Mouse (Mus musculus) heart, postnatal 0 days (tissue): ENCODE results near the gene BC048562.

ENCODE experiments used
- CTCF ChIP-seq: IDR thresholded peaks from 2 replicates; pipeline ENCODE4 v1.5.1; 2016; ENCODE audit warnings: antibody characterized with exemption, control low read depth, low read depth
- EP300 ChIP-seq: IDR thresholded peaks from 2 replicates; pipeline ENCODE4 v1.6.1; 2016; ENCODE audit warnings: antibody characterized with exemption, low read depth

DNA sequence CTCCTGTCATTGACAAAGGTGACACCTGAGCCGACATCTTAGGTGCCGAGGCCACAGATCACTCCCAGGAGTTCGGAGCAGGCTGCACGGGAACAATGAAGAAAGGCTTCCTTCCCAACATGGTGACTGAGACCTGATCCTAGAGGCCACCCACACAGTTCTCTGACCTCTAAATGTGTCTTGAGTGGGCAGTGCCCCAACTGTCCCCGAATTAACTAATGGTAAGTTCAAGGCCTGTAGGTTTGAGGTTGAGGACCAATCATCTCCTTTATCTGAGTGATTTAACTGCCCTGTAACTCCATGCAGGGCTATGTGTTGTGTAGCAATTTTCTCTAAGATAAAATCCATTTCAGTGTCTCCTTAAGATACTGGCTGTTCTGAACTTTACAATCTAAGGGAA is 33.1 kb downstream of the BC048562 start:
- TF ChIP-seq CTCF (no peak), EP300 (no peak)
